Mouse (Mus musculus): ENCODE measurements at regions not wholly inside any gene's neighbourhood (a gene's known extent, or its start where the extent isn't known, plus 50 kb on each side); places are given as distances from the start of the nearest gene placed in this dataset.

GRCm38 (mm10) chr7:71937731-71938130 is 368.7 kb downstream of the Mctp2 start:
- H3K4me1 ChIP-seq: peaks cover 8% of the 10 kb centered on the region; the same call in 1 of the 2 replicates
- H3K27ac ChIP-seq: no peak overlapping the region
- H3K4me2 ChIP-seq (replicated peaks): no peak overlapping the region
- no peak for ATAC-seq (ENCODE audit: low FRiP score, low read depth)
- H3K9me3 ChIP-seq: no peaks in the 10 kb centered on the region
- H3K4me3 ChIP-seq: no peak overlapping the region
- H3K9ac ChIP-seq: no peak overlapping the region
- H3K27me3 ChIP-seq: no peaks in the 10 kb centered on the region
- whole genome bisulfite sequencing: 63% methylated on average over 3 of the region's 3 CpGs
- no peaks in the 10 kb centered on the region for H3K36me3 ChIP-seq

DNA sequence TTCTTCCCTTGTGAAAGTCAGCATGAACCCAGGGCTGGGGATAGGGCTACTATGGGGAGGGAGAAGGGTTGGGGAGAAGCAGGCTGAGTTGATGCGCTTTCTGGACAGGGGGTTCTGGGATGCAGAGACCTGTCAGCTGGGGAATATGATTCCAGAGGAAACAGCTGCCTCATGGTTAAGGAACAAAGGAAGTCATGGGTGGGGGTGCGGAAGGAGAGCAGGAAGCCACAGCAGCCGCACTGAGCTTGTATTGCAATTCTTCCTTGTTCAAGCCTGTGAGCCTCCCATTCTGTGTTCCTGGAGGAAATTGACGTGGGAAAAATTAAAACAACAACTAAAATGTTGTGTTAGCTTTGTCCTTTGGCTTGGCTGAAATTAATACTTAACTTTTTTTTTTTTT is 369.7 kb downstream of the Mctp2 start:
- no peak overlapping the region for H3K4me3 ChIP-seq
- H3K36me3 ChIP-seq: no peaks in the 10 kb centered on the region
- no peak overlapping the region for H3K27ac ChIP-seq
- peaks cover 6% of the 10 kb centered on the region; the same call in 1 of the 2 replicates for H3K4me1 ChIP-seq
- ATAC-seq (ENCODE audit: low FRiP score, low read depth): no peak
- H3K9me3 ChIP-seq: no peaks in the 10 kb centered on the region
- H3K9ac ChIP-seq: no peak overlapping the region
- 62% methylated on average over 4 of the region's 4 CpGs for WGBS
- H3K27me3 ChIP-seq: no peaks in the 10 kb centered on the region
- H3K4me2 ChIP-seq (replicated peaks): no peak overlapping the region
